7 mouse cellular contexts compared by ENCODE assay signal in genomic region chr16:62854191-62855068, GRCm38 (mm10). TPM values are rescaled to one million over a fixed set of nuclear protein-coding genes. Genes with fewer than 3 reads are reported as not detected.
DNase-seq lines count a peak whose midpoint lies in the region; ATAC-seq and TF ChIP-seq lines count a peak whose summit lies in the region.

Pros1 (plus strand) TSS chr16:62854307.

- peak within 1 kb of the TSS; percentile 51 for H3K4me3 ChIP-seq in cortical plate, adult 2 months (ENCODE audit: insufficient read depth, low read length)
- H3K4me3 ChIP-seq in intestine, embryonic 15.5 days (replicated peaks): peak within 1 kb of the TSS; percentile 55
- H3K4me3 ChIP-seq in limb, embryonic 12.5 days (replicated peaks): peak within 1 kb of the TSS; percentile 59
- peak within 1 kb of the TSS; percentile 53 for H3K4me3 ChIP-seq in midbrain, embryonic 12.5 days
- peak within 1 kb of the TSS; percentile 56 for H3K4me3 ChIP-seq in spleen, adult 2 months (ENCODE audit: extremely low read depth, insufficient read depth, insufficient read length)

- H3K4me2 ChIP-seq in intestine, embryonic 15.5 days (replicated peaks): peak within 1 kb of the TSS; percentile 87
- H3K4me2 ChIP-seq in limb, embryonic 12.5 days: peak within 1 kb of the TSS; percentile 79
- H3K4me2 ChIP-seq in midbrain, embryonic 12.5 days (replicated peaks): peak within 1 kb of the TSS; percentile 71

- H3K9me3 ChIP-seq in intestine, embryonic 15.5 days: no peaks in the 10 kb centered on the region
- H3K9me3 ChIP-seq in limb, embryonic 12.5 days: no peaks in the 10 kb centered on the region
- H3K9me3 ChIP-seq in midbrain, embryonic 12.5 days: no peaks in the 10 kb centered on the region

- ATAC-seq in activated CD4-positive, CD25-positive, alpha-beta regulatory T cell, adult 4 months: peak; percentile 56
- peak; percentile 97 for ATAC-seq in intestine, embryonic 15.5 days
- peak; percentile 94; the same call in 1 of the 2 replicates for ATAC-seq in limb, embryonic 12.5 days (ENCODE audit: insufficient number of reproducible peaks, insufficient read depth, low FRiP score, low TSS enrichment, low read depth)
- ATAC-seq in midbrain, embryonic 12.5 days (ENCODE audit: low FRiP score, low read depth): peak; percentile 95

- no peaks in the 10 kb centered on the region for H3K36me3 ChIP-seq in intestine, embryonic 15.5 days
- no peaks in the 10 kb centered on the region for H3K36me3 ChIP-seq in limb, embryonic 12.5 days
- no peaks in the 10 kb centered on the region for H3K36me3 ChIP-seq in midbrain, embryonic 12.5 days
- no peaks in the 10 kb centered on the region for H3K36me3 ChIP-seq in spleen, adult 2 months (ENCODE audit: control insufficient read depth, insufficient read depth, low read length)

- H3K4me1 ChIP-seq in cortical plate, adult 2 months (ENCODE audit: control insufficient read depth, insufficient read depth, low read length): peaks cover 1% of the 10 kb centered on the region; the same call in 1 of the 2 replicates
- H3K4me1 ChIP-seq in intestine, embryonic 15.5 days (replicated peaks): no peaks in the 10 kb centered on the region
- no peaks in the 10 kb centered on the region for H3K4me1 ChIP-seq in limb, embryonic 12.5 days (replicated peaks)
- no peaks in the 10 kb centered on the region for H3K4me1 ChIP-seq in midbrain, embryonic 12.5 days
- H3K4me1 ChIP-seq in spleen, adult 2 months (ENCODE audit: control insufficient read depth, insufficient read depth, insufficient read length): peaks cover 6% of the 10 kb centered on the region

- 2% methylated on average over 41 of the region's 42 CpGs for WGBS in intestine, embryonic 15.5 days
- WGBS in limb, embryonic 12.5 days: 4% methylated on average over 41 of the region's 42 CpGs
- WGBS in midbrain, embryonic 12.5 days: 3% methylated on average over 36 of the region's 42 CpGs
- 15% methylated on average over 42 of the region's 42 CpGs for WGBS in spleen, adult 2 months

- no peak for TF ChIP-seq POLR2A in cortical plate, adult 2 months (IDR thresholded peaks at IDR 0.05; ENCODE audit: extremely low read depth, insufficient read depth, low read length)
- TF ChIP-seq POLR2A in spleen, adult 2 months (IDR thresholded peaks at IDR 0.05; ENCODE audit: low read depth, low read length): no peak

- peak within 1 kb of the TSS; percentile 73 for H3K9ac ChIP-seq in intestine, embryonic 15.5 days
- H3K9ac ChIP-seq in limb, embryonic 12.5 days (replicated peaks): peak within 1 kb of the TSS; percentile 78
- H3K9ac ChIP-seq in midbrain, embryonic 12.5 days (replicated peaks): peak within 1 kb of the TSS; percentile 74

- H3K27me3 ChIP-seq in intestine, embryonic 15.5 days (replicated peaks): no peaks in the 10 kb centered on the region
- no peaks in the 10 kb centered on the region for H3K27me3 ChIP-seq in limb, embryonic 12.5 days
- no peaks in the 10 kb centered on the region for H3K27me3 ChIP-seq in midbrain, embryonic 12.5 days
- H3K27me3 ChIP-seq in spleen, adult 2 months (ENCODE audit: control insufficient read depth, insufficient read depth, low read length): no peaks in the 10 kb centered on the region; the same call in 1 of the 2 replicates

- no peak for TF ChIP-seq CTCF in cortical plate, adult 2 months (IDR thresholded peaks at IDR 0.05; ENCODE audit: extremely low read depth, insufficient read depth, low read length)
- TF ChIP-seq CTCF in spleen, adult 2 months (IDR thresholded peaks at IDR 0.05; ENCODE audit: extremely low read depth, insufficient read depth, insufficient read length, insufficient replicate concordance): no peak

- H3K27ac ChIP-seq in cortical plate, adult 2 months (ENCODE audit: insufficient read depth, low read length): peak within 1 kb of the TSS; percentile 2; the same call in 1 of the 2 replicates
- peak within 1 kb of the TSS; percentile 59; the same call in 1 of the 2 replicates for H3K27ac ChIP-seq in intestine, embryonic 15.5 days
- peak within 1 kb of the TSS; percentile 68 for H3K27ac ChIP-seq in limb, embryonic 12.5 days
- H3K27ac ChIP-seq in midbrain, embryonic 12.5 days (replicated peaks): 0 out of 2 replicates have a peak within 1 kb of the TSS, but pooled peaks have one; percentile 15
- peak within 1 kb of the TSS; percentile 49 for H3K27ac ChIP-seq in spleen, adult 2 months (ENCODE audit: insufficient read depth, low read length)

- no peak for DNase-seq in gonadal fat pad, adult 2 months (ENCODE audit: low read depth)
- DNase-seq in spleen, adult 2 months (ENCODE audit: low read depth in 1 of 2, low spot score in 2 of 2): peak in 1 of 2 experiments; percentile 14

RNA-seq across cellular contexts. Expression of gene Pros1, which starts in this region (rescaled TPM):
- polyA plus RNA-seq in activated CD4-positive, CD25-positive, alpha-beta regulatory T cell, adult 4 months (2017; shearing (Covaris generic)): 1 to 10 TPM; 7.4 to 8.8 TPM
- polyA plus RNA-seq in cortical plate, adult 2 months (2012; rRNA removed): 9.4 and 9.6 TPM in 2 replicates
- 9.8 and 10.3 TPM in 2 replicates for polyA plus RNA-seq in gonadal fat pad, adult 2 months (2012; rRNA removed)
- polyA plus RNA-seq in intestine, embryonic 15.5 days (2015; fragmentation: Nextera tagmentation; extraction: Ambion mirVana): 23.5 and 28.0 TPM in 2 replicates
- 23.8 and 24.3 TPM in 2 replicates for polyA plus RNA-seq in limb, embryonic 12.5 days (2016; fragmentation: Nextera tagmentation; extraction: Ambion mirVana)
- 14.0 and 18.4 TPM in 2 replicates for polyA plus RNA-seq in midbrain, embryonic 12.5 days (2016; fragmentation: Nextera tagmentation; extraction: Ambion mirVana)
- 2.5 and 2.7 TPM in 2 replicates for polyA plus RNA-seq in spleen, adult 2 months (2012; rRNA removed)

Comparison
In these comparisons a context has a peak if more than half of its experiments do, and no peak if none do; other contexts are left out.
1. H3K27ac ChIP-seq: peak in every context shown above with its lines; median percentile 68 in limb, embryonic 12.5 days; 59 in intestine, embryonic 15.5 days; 49 in spleen, adult 2 months; 15 in midbrain, embryonic 12.5 days; 2 in cortical plate, adult 2 months.